Mouse (Mus musculus): Measurements from ENCODE around the gene Nop2.

DNA sequence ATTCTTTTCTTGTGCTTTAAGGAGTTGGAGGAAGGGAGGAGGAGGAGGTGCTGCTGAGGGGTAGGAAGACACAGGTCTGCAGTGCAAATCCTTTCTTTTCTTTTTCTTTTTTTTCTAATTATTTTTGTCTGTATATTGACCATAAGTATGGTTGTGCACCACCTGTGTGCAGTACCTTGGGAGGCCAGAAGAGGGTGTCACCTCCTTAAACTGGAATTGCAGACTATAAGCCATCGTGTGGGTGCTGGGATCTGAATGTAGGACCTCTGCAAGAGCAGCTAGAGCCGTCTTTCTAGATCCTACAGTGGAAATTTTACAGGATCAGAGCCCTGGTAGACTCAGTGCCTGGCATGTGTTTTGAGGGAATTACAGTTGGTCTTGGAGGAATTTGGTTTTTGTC lies 24.0 kb upstream of the Nop2 start:
- TF ChIP-seq GATA1 (IDR thresholded peaks at IDR 0.05; ENCODE audit: borderline replicate concordance, low read length) (no peak), FLI1 (IDR thresholded peaks at IDR 0.05; ENCODE audit: low read length) (no peak)
